Mouse (Mus musculus): ENCODE measurements around the gene Mmp7. TPM values are rescaled to one million over a fixed set of nuclear protein-coding genes. Genes with fewer than 3 reads are reported as not detected.

Mmp7 gene
- total RNA-seq (2014; rRNA removed) (not detected in 2 replicates), polyA plus RNA-seq (2015; fragmentation: Nextera tagmentation; extraction: Ambion mirVana) (not detected in 2 replicates)

DNA sequence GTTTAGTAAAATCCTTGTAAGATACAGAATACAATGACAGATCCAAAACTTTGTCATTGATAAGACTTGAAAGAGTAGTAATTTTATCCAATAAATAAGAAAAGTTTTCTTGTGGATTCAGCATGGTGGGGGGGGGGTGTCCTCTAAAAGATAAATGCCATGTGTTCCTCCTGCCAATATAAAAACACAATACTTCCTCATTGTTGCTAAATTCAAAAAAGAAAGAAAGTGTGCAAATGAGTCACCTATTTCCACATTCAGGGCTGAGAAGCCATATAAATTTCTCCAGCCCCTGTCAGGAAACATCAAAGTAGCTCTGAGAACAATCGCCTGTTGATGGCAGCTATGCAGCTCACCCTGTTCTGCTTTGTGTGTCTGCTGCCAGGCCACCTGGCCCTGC, at the start of gene Mmp7:
Gene Mmp7, plus strand, starts transcription at position 301 of the 400 bp plus-strand sequence.
- no peak within 1 kb of the TSS for H3K27ac ChIP-seq (ENCODE audit: low read depth, low read length)
- no peak within 1 kb of the TSS for H3K4me2 ChIP-seq (ENCODE audit: low read depth)
- H3K27me3 ChIP-seq (ENCODE audit: insufficient read depth, low read length), result no peaks in the 10 kb centered on the region
- DNase-seq (no peak), ATAC-seq (no peak)
- H3K9me3 ChIP-seq (ENCODE audit: low read length), result no peaks in the 10 kb centered on the region
- H3K4me1 ChIP-seq (ENCODE audit: insufficient read depth), result no peaks in the 10 kb centered on the region
- H3K4me3 ChIP-seq (ENCODE audit: low read depth, low read length), result no peak within 1 kb of the TSS
- no peaks in the 10 kb centered on the region for H3K36me3 ChIP-seq (ENCODE audit: insufficient read depth)
- H3K9ac ChIP-seq, result no peak within 1 kb of the TSS
- no peak for TF ChIP-seq CTCF (IDR thresholded peaks at IDR 0.05; ENCODE audit: low read depth)
- 71% methylated on average over 1 of the region's 1 CpGs for WGBS

DNA sequence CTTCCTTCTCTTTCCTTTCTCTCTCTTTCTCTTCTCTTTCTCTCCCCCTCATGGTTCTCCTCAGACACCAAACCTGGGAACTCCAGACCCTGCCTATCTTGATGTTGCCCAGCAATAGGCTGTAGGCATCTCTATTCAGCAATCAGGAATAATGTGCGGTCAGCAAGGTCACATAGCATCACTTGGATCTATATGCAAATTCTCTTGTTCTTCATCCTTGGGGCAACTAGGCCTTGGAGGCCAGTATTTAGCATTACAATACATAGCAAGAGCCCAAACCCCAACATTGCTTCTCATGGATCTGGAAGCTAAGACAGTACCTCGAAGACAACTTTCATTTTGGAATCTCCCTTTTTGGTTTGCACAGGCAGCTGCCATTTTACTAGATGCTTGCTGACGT, 44.0 kb upstream of the Mmp7 start:
- H3K4me3 ChIP-seq (ENCODE audit: low read depth, low read length), result no peak overlapping the region
- no peak for ATAC-seq

DNA sequence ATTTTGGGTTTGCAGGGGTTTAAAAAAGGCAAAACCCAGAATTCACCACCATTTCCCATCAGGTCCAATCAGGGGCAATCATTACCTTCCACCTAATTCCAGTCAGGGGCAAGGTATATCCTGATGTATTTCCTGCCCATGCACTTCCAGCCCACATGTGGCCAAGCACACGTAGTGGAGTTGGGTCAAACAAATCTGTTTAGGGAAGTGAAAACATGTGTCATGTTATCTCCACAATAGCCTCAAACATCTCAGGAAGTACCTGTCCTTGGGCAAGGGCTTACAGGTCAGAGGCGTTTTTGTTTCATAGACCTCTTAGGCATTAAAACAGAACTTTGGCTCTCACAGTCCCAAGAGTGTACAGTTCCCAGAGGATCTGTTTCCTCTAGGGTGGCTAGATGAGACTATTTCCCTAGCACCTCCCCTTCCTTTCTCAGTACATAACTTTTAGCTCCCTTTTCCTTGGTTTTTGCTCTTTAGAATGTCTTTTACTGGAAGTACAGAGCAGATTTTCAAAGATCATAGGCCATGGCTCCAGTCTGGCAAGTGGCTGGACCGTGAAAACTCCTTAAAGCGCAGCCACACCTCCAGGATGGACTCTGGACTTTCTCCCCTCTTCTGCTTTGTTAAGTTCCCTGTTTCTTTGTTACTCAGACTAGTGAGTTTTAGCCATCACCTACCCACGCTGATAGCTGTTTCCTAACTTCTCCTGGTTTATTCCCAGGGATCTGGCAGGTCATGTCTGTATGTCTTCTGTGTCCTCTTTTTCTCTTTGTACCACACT, 41.3 kb upstream of the Mmp7 start:
- 90% methylated on average over 5 of the region's 5 CpGs for WGBS
- no peak for TF ChIP-seq CTCF (IDR thresholded peaks at IDR 0.05; ENCODE audit: low read depth)

More for the DNA sequence above, 44.0 kb upstream of the Mmp7 start:
- TF ChIP-seq CTCF (IDR thresholded peaks at IDR 0.05; ENCODE audit: low read depth), result no peak
- no peaks in the 10 kb centered on the region for H3K4me1 ChIP-seq (ENCODE audit: insufficient read depth)
- no peak overlapping the region for H3K27ac ChIP-seq (ENCODE audit: low read depth, low read length)
- H3K27me3 ChIP-seq (ENCODE audit: insufficient read depth, low read length), result no peaks in the 10 kb centered on the region
- H3K36me3 ChIP-seq (ENCODE audit: insufficient read depth), result no peaks in the 10 kb centered on the region
- 86% methylated on average over 3 of the region's 3 CpGs for WGBS
- no peak overlapping the region for H3K9ac ChIP-seq
- no peak for DNase-seq
- no peaks in the 10 kb centered on the region for H3K9me3 ChIP-seq (ENCODE audit: low read length)
- no peak overlapping the region for H3K4me2 ChIP-seq (ENCODE audit: low read depth)

DNA sequence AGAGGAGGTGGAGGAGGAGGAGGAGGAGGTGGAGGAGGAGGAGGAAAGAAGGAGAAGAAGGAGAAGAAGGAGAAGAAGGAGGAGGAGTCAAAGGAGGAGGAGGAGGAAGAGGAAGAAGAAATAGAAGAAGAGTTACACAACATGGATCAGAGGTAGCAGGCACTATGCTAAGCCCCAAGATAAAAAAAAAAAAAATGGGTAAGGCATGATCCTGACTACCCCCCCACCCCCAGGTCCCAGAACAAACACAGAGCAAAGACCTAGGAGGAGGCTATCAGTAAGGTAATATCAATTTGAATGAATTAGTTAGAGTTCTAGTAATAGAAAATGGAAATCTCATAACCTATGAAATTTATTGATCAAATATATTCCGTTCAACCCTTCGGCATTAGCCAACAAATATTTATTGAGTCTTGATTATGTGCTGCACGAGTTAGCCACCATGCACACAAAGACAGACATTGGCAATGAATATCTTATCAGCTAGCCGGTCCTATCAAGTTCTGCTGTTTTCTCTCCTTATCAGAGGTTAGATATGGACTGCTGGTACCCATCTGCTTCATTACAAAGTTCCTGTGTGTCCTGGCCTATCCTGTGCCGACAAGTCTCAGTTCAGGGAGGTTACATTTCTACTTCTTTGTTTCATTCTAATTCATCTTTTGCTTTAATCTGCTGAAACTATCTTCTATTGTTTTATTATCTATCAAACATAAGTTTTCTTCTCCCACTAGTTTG, 39.4 kb upstream of the Mmp7 start:
- no peaks in the 10 kb centered on the region for H3K9me3 ChIP-seq (ENCODE audit: low read length)
- no peak for TF ChIP-seq CTCF (IDR thresholded peaks at IDR 0.05; ENCODE audit: low read depth)
- no peak for DNase-seq

More for the DNA sequence above, 41.3 kb upstream of the Mmp7 start:
- Histone ChIP-seq H3K9ac (no peak overlapping the region), H3K4me3 (ENCODE audit: low read depth, low read length) (no peak overlapping the region), H3K27ac (ENCODE audit: low read depth, low read length) (no peak overlapping the region), H3K36me3 (ENCODE audit: insufficient read depth) (no peaks in the 10 kb centered on the region), H3K27me3 (ENCODE audit: insufficient read depth, low read length) (no peaks in the 10 kb centered on the region), H3K9me3 (ENCODE audit: low read length) (no peaks in the 10 kb centered on the region), H3K4me2 (ENCODE audit: low read depth) (no peak overlapping the region), H3K4me1 (ENCODE audit: insufficient read depth) (no peaks in the 10 kb centered on the region)
- ATAC-seq (no peak), DNase-seq (no peak)

DNA sequence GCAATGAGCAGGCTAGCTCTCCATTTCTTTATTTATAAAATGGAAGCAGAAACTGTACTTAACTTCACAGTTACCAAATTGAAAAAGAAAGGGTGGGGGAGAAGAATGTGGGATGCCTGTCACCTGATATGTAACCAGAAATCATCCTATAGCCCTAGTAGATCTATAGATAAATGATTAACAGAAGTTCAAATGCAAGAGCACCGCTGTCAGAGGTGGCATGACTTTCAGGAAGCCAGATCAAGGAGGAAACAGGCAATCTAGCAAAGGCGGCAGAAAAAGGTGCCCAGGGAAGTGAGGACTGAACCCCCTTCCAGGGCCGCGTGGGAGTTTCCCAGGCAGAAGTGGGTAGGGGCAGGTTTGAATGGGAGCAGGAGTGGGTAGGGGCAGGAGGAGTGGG, 33.9 kb upstream of the Mmp7 start:
- Histone ChIP-seq H3K9ac (no peak overlapping the region), H3K4me1 (ENCODE audit: insufficient read depth) (no peaks in the 10 kb centered on the region), H3K27ac (ENCODE audit: low read depth, low read length) (no peak overlapping the region), H3K9me3 (ENCODE audit: low read length) (no peaks in the 10 kb centered on the region), H3K4me3 (ENCODE audit: low read depth, low read length) (no peak overlapping the region), H3K27me3 (ENCODE audit: insufficient read depth, low read length) (no peaks in the 10 kb centered on the region), H3K4me2 (ENCODE audit: low read depth) (no peak overlapping the region), H3K36me3 (ENCODE audit: insufficient read depth) (no peaks in the 10 kb centered on the region)
- ATAC-seq (no peak), DNase-seq (no peak)
- WGBS, result 79% methylated on average over 4 of the region's 4 CpGs
- TF ChIP-seq CTCF (IDR thresholded peaks at IDR 0.05; ENCODE audit: low read depth), result no peak

More for the DNA sequence above, 39.4 kb upstream of the Mmp7 start:
- Histone ChIP-seq H3K4me1 (ENCODE audit: insufficient read depth) (no peaks in the 10 kb centered on the region), H3K27ac (ENCODE audit: low read depth, low read length) (no peak overlapping the region), H3K4me3 (ENCODE audit: low read depth, low read length) (no peak overlapping the region), H3K4me2 (ENCODE audit: low read depth) (no peak overlapping the region), H3K9ac (no peak overlapping the region), H3K36me3 (ENCODE audit: insufficient read depth) (no peaks in the 10 kb centered on the region), H3K27me3 (ENCODE audit: insufficient read depth, low read length) (no peaks in the 10 kb centered on the region)
- WGBS, result 88% methylated on average over 5 of the region's 5 CpGs
- no peak for ATAC-seq

GRCm38 (mm10) chr9:7659469-7660020, 32.3 kb upstream of the Mmp7 start:
- no peak for TF ChIP-seq CTCF (IDR thresholded peaks at IDR 0.05; ENCODE audit: low read depth)
- 40% methylated on average over 6 of the region's 6 CpGs for WGBS

GRCm38 (mm10) chr9:7661371-7661770, 30.5 kb upstream of the Mmp7 start:
- Histone ChIP-seq H3K27me3 (ENCODE audit: insufficient read depth, low read length) (no peaks in the 10 kb centered on the region), H3K4me2 (ENCODE audit: low read depth) (no peak overlapping the region), H3K4me1 (ENCODE audit: insufficient read depth) (no peaks in the 10 kb centered on the region), H3K9me3 (ENCODE audit: low read length) (no peaks in the 10 kb centered on the region), H3K4me3 (ENCODE audit: low read depth, low read length) (no peak overlapping the region), H3K9ac (no peak overlapping the region), H3K36me3 (ENCODE audit: insufficient read depth) (no peaks in the 10 kb centered on the region), H3K27ac (ENCODE audit: low read depth, low read length) (no peak overlapping the region)
- 98% methylated on average over 1 of the region's 1 CpGs for WGBS
- TF ChIP-seq CTCF (IDR thresholded peaks at IDR 0.05; ENCODE audit: low read depth), result no peak
- ATAC-seq (no peak), DNase-seq (no peak)

More at GRCm38 (mm10) chr9:7659469-7660020, 32.3 kb upstream of the Mmp7 start:
- Histone ChIP-seq H3K9ac (no peak overlapping the region), H3K27ac (ENCODE audit: low read depth, low read length) (no peak overlapping the region), H3K4me3 (ENCODE audit: low read depth, low read length) (no peak overlapping the region), H3K4me2 (ENCODE audit: low read depth) (no peak overlapping the region), H3K4me1 (ENCODE audit: insufficient read depth) (no peaks in the 10 kb centered on the region), H3K27me3 (ENCODE audit: insufficient read depth, low read length) (no peaks in the 10 kb centered on the region), H3K9me3 (ENCODE audit: low read length) (no peaks in the 10 kb centered on the region), H3K36me3 (ENCODE audit: insufficient read depth) (no peaks in the 10 kb centered on the region)
- DNase-seq, result no peak
- ATAC-seq, result no peak
